Mouse (Mus musculus): ENCODE results near the gene AA986860. TPM values are rescaled to one million over a fixed set of nuclear protein-coding genes. Genes with fewer than 3 reads are reported as not detected.

Gene AA986860
- polyA plus RNA-seq, 1 experiment from 2014 or later: 47.7 TPM

DNA sequence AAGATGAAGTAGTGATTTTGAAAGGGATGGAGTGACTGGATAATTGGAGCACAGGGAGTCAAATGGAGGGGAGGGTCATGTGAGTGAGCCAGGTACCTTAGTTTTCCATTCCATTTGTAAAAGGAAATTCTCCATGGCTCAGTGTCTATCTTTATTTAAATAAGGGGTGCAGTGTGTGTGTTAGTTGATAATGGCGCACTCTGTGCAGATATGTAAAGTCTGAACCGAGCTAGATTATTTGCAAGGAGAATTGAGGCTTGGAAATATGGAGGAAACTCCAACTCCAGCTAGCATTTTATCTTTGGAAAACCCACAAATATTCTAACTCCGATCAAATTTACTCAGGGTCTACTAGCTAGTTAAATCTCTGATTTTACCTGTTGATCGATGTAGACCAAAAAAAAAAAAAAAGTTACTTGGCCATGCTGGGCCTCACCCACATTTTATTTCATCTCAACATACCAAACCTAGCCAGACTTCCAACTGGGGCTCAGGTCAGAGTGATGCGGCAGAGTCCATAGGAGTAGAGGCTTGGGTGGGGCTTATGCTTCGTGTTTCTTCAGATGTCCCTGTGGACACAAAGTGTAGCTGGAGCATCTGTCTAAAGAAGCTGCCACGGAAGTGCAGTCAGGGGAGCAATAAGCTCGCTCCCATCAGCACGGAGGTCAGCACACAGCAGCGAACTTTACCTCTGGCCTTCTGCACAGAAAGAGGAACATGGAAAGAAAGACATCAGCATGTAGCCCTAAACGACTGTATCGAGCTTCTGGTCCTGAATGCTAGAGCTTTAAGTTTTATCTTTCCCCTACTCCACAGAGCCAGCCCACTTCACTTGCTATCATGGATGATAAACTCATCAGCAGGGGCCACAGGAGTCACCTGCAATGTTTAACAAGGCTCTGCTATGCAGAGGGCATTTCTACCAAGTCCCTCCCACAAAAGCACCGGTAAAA, 1.2 kb downstream of the AA986860 start:
- Histone ChIP-seq H3K27ac (replicated peaks) (peak overlapping the region; percentile 93), H3K4me2 (replicated peaks; ENCODE audit: low read depth) (peak overlapping the region; percentile 49), H3K27me3 (ENCODE audit: control insufficient read depth, insufficient read depth, low read length) (no peaks in the 10 kb centered on the region), H3K36me3 (ENCODE audit: control insufficient read depth, insufficient read depth, low read length) (no peaks in the 10 kb centered on the region), H3K4me1 (replicated peaks; ENCODE audit: control insufficient read depth, insufficient read depth) (no peaks in the 10 kb centered on the region), H3K9me3 (ENCODE audit: control insufficient read depth, low read length) (no peaks in the 10 kb centered on the region), H3K4me3 (ENCODE audit: low read depth, low read length) (peak overlapping the region; percentile 27), H3K9ac (ENCODE audit: low read length) (peak overlapping the region; percentile 43; the same call in 1 of the 2 replicates)
- ATAC-seq (ENCODE audit: low FRiP score, low TSS enrichment) (peak; percentile 38), DNase-seq (ENCODE audit: low spot score) (peak; percentile 36)
- TF ChIP-seq EP300 (optimal IDR thresholded peaks at IDR 0.05) (no peak), CTCF (IDR thresholded peaks at IDR 0.05; ENCODE audit: low read depth) (no peak)
- 57% methylated on average over 13 of the region's 13 CpGs for WGBS

DNA sequence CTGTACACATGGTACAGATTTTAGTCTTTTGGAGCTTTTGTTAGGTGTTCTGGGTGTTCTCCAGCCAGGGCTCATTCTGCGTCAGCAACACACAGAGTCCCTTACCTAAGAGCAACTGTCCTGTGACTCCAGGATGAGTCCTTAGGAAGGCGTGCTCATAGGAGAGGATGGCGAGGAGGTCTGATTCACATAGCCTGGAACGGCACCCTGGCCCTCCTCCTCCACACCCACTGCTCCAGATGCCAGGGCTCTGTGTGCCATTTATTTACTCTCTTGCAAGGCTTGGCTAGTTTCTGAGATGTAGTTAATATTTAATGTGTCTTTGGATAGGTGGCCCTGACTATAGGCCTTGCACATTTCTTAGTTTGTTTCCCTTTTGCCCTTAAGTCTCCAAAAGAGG, 1.9 kb downstream of the AA986860 start:
- ATAC-seq (ENCODE audit: low FRiP score, low TSS enrichment) (peak; percentile 84), DNase-seq (ENCODE audit: low spot score) (peak; percentile 82)
- Histone ChIP-seq H3K9me3 (ENCODE audit: control insufficient read depth, low read length) (no peaks in the 10 kb centered on the region), H3K27ac (replicated peaks) (peak overlapping the region; percentile 93), H3K9ac (ENCODE audit: low read length) (no peak overlapping the region), H3K4me1 (replicated peaks; ENCODE audit: control insufficient read depth, insufficient read depth) (no peaks in the 10 kb centered on the region), H3K36me3 (ENCODE audit: control insufficient read depth, insufficient read depth, low read length) (no peaks in the 10 kb centered on the region), H3K27me3 (ENCODE audit: control insufficient read depth, insufficient read depth, low read length) (no peaks in the 10 kb centered on the region), H3K4me3 (ENCODE audit: low read depth, low read length) (peak overlapping the region; percentile 27), H3K4me2 (replicated peaks; ENCODE audit: low read depth) (peak overlapping the region; percentile 49)
- TF ChIP-seq CTCF (IDR thresholded peaks at IDR 0.05; ENCODE audit: low read depth): no peak
- no peak for TF ChIP-seq EP300 (optimal IDR thresholded peaks at IDR 0.05)
- 57% methylated on average over 4 of the region's 4 CpGs for whole genome bisulfite sequencing

- Histone ChIP-seq H3K9me3 (ENCODE audit: control insufficient read depth, low read length) (no peaks in the 10 kb centered on the region), H3K36me3 (ENCODE audit: control insufficient read depth, insufficient read depth, low read length) (no peaks in the 10 kb centered on the region), H3K4me2 (replicated peaks; ENCODE audit: low read depth) (peak overlapping the region; percentile 46), H3K9ac (ENCODE audit: low read length) (0 out of 2 replicates have a peak overlapping the region, but pooled peaks have one; percentile 23), H3K27me3 (ENCODE audit: control insufficient read depth, insufficient read depth, low read length) (no peaks in the 10 kb centered on the region), H3K27ac (replicated peaks) (peak overlapping the region; percentile 93), H3K4me3 (ENCODE audit: low read depth, low read length) (peak overlapping the region; percentile 27), H3K4me1 (replicated peaks; ENCODE audit: control insufficient read depth, insufficient read depth) (no peaks in the 10 kb centered on the region)
- TF ChIP-seq CTCF (IDR thresholded peaks at IDR 0.05; ENCODE audit: low read depth) (no peak), EP300 (optimal IDR thresholded peaks at IDR 0.05) (peak; percentile 52)
- ATAC-seq (ENCODE audit: low FRiP score, low TSS enrichment) (no peak), DNase-seq (ENCODE audit: low spot score) (peak; percentile 26)
- WGBS: 31% methylated on average over 5 of the region's 5 CpGs
These were observed 2.7 kb downstream of the AA986860 start for GRCm38 (mm10) chr1:130734452-130734851.

DNA sequence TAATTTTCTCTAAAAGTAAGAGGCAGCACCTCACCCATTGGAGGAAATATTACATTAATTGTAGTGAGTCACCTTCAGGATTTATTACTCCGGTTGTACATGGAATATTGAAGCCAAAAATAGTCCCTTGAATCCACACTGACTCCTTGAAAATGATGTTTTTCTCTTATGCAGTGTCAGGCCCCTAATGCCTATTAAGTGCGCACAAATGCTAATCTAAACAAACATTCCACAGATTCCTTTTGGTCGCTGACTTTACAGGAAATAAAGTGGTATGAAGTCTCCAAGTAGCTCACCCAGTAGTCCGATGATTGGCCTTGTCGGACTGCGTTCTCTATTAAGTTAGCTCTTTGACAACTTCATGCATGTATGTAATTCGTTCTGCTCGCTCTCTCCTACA, 3.1 kb downstream of the AA986860 start:
- Histone ChIP-seq H3K4me3 (ENCODE audit: low read depth, low read length) (peak overlapping the region; percentile 27; the same call in 1 of the 2 replicates), H3K9ac (ENCODE audit: low read length) (peak overlapping the region; percentile 31; the same call in 1 of the 2 replicates), H3K27me3 (ENCODE audit: control insufficient read depth, insufficient read depth, low read length) (no peaks in the 10 kb centered on the region), H3K4me2 (replicated peaks; ENCODE audit: low read depth) (peak overlapping the region; percentile 46), H3K36me3 (ENCODE audit: control insufficient read depth, insufficient read depth, low read length) (no peaks in the 10 kb centered on the region), H3K9me3 (ENCODE audit: control insufficient read depth, low read length) (no peaks in the 10 kb centered on the region), H3K4me1 (replicated peaks; ENCODE audit: control insufficient read depth, insufficient read depth) (no peaks in the 10 kb centered on the region), H3K27ac (replicated peaks) (peak overlapping the region; percentile 93)
- no peak for ATAC-seq (ENCODE audit: low FRiP score, low TSS enrichment)
- no peak for TF ChIP-seq CTCF (IDR thresholded peaks at IDR 0.05; ENCODE audit: low read depth)
- no peak for TF ChIP-seq EP300 (optimal IDR thresholded peaks at IDR 0.05)
- DNase-seq (ENCODE audit: low spot score): no peak
- 23% methylated on average over 8 of the region's 8 CpGs for WGBS

DNA sequence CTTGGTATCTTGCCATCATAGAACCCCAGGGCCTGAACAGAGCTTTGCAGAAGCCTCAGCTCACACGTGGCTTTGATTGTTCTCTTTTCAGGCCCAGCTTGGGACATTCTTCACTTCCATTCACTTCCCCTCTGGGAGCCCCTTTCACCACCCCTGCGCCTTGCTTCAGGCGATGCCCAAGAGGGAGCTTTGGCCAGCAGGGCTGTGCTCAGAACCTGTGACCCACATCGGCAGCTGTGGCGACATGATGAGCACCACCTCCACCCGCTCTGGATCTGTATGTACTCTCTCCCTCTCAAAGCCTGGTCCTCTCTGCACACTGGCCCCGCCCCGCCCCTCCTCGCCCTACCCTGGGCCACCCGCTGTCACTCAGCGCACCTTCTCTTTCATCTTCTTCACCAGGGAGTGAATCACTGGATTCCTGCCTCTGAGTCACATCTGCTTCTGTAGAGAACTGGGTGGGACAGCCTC, 5.7 kb downstream of the AA986860 start:
- DNase-seq (ENCODE audit: low spot score) (peak; percentile 67), ATAC-seq (ENCODE audit: low FRiP score, low TSS enrichment) (peak; percentile 34)
- Histone ChIP-seq H3K9ac (ENCODE audit: low read length) (0 out of 2 replicates have a peak overlapping the region, but pooled peaks have one; percentile 23), H3K27ac (replicated peaks) (no peak overlapping the region; the same call in 1 of the 2 replicates), H3K4me2 (replicated peaks; ENCODE audit: low read depth) (no peak overlapping the region), H3K36me3 (ENCODE audit: control insufficient read depth, insufficient read depth, low read length) (no peaks in the 10 kb centered on the region), H3K4me1 (replicated peaks; ENCODE audit: control insufficient read depth, insufficient read depth) (peaks cover 4% of the 10 kb centered on the region), H3K9me3 (ENCODE audit: control insufficient read depth, low read length) (no peaks in the 10 kb centered on the region), H3K4me3 (ENCODE audit: low read depth, low read length) (no peak overlapping the region), H3K27me3 (ENCODE audit: control insufficient read depth, insufficient read depth, low read length) (no peaks in the 10 kb centered on the region)
- TF ChIP-seq CTCF (IDR thresholded peaks at IDR 0.05; ENCODE audit: low read depth): no peak
- no peak for TF ChIP-seq EP300 (optimal IDR thresholded peaks at IDR 0.05)
- 32% methylated on average over 11 of the region's 11 CpGs for WGBS
